Mouse (Mus musculus): ENCODE data around the gene Gucy2c. TPM values are rescaled to one million over a fixed set of nuclear protein-coding genes. Genes with fewer than 3 reads are reported as not detected.

Gene Gucy2c
- total RNA-seq, 2 experiments from 2014 or later, result not detected

- no peak for DNase-seq
- intact Hi-C loops (cut with DNase I), result loop anchor here (5.0 kb wide), 2 partner anchors 126 to 281 kb away; no protein-coding TSS in a partner anchor
Measured at GRCm38 (mm10) chr6:136743729-136744128, 37.8 kb downstream of the Gucy2c start.

GRCm38 (mm10) chr6:136742352-136743118 lies 39.0 kb downstream of the Gucy2c start:
- intact Hi-C loops (cut with DNase I), result loop anchor here (5.0 kb wide), 2 partner anchors 125 to 280 kb away; no protein-coding TSS in a partner anchor
- peak; percentile 38 to 77 for DNase-seq

- no peak for DNase-seq
- intact Hi-C loops (cut with DNase I), result loop anchor here (5.0 kb wide), 2 partner anchors 124 to 279 kb away; no protein-coding TSS in a partner anchor
Measured at GRCm38 (mm10) chr6:136741281-136741680, 40.3 kb downstream of the Gucy2c start.

GRCm38 (mm10) chr6:136735766-136736165 lies 45.8 kb downstream of the Gucy2c start:
- intact Hi-C loops (cut with DNase I), result no loop called here

GRCm38 (mm10) chr6:136728144-136728543 lies 53.4 kb downstream of the Gucy2c start:
- no peak for DNase-seq
- intact Hi-C loops (cut with DNase I), result no loop called here

More at GRCm38 (mm10) chr6:136735766-136736165, 45.8 kb downstream of the Gucy2c start:
- no peak for DNase-seq

GRCm38 (mm10) chr6:136723171-136723570 lies 58.4 kb downstream of the Gucy2c start:
- intact Hi-C loops (cut with DNase I), result loop anchor here (5.0 kb wide), 1 partner anchor 301 kb away; no protein-coding TSS in a partner anchor
- no peak for DNase-seq

GRCm38 (mm10) chr6:136722565-136722964 lies 59.0 kb downstream of the Gucy2c start:
- intact Hi-C loops (cut with DNase I), result loop anchor here (5.0 kb wide), 1 partner anchor 300 kb away; no protein-coding TSS in a partner anchor
- no peak for DNase-seq

- peak; percentile 34 to 46 for DNase-seq
- intact Hi-C loops (cut with DNase I), result loop anchor here (2.0 to 5.0 kb wide), 2 partner anchors 101 to 300 kb away; no protein-coding TSS in a partner anchor
Measured at GRCm38 (mm10) chr6:136721925-136722324, 59.6 kb downstream of the Gucy2c start.

GRCm38 (mm10) chr6:136720436-136720835 lies 61.1 kb downstream of the Gucy2c start:
- intact Hi-C loops (cut with DNase I), result loop anchor here (2.0 to 5.0 kb wide), 2 partner anchors 100 to 298 kb away; no protein-coding TSS in a partner anchor
- DNase-seq, result no peak

- intact Hi-C loops (cut with DNase I), result no loop called here
- DNase-seq, result no peak
Measured at GRCm38 (mm10) chr6:136715881-136716431, 65.6 kb downstream of the Gucy2c start.

- intact Hi-C loops (cut with DNase I), result no loop called here
- no peak for DNase-seq
Measured at GRCm38 (mm10) chr6:136714097-136714496, 67.5 kb downstream of the Gucy2c start.

DNA sequence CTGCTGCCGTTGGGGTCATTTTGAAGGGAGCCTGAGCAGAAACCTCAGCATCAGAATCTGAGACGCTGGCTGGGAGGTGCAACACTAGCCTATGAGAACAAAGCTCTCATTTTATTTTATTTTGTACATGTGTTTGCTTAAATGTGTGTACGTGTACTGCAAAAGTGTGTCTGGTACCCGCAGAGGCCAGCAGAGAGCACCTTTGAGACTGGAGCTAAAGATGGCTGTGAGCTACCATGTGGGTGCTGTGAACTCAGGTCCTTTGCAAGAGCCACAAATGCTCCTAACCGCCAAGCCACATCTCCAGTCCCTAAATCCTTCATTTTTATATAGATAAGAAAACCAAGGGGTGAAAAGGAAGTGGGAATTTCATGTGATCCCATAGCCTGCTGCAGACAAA lies 71.2 kb downstream of the Gucy2c start:
- intact Hi-C loops (cut with DNase I), result no loop called here
- no peak for DNase-seq

GRCm38 (mm10) chr6:136708597-136708996 lies 73.0 kb downstream of the Gucy2c start:
- intact Hi-C loops (cut with DNase I), result no loop called here
- DNase-seq, result no peak

DNA sequence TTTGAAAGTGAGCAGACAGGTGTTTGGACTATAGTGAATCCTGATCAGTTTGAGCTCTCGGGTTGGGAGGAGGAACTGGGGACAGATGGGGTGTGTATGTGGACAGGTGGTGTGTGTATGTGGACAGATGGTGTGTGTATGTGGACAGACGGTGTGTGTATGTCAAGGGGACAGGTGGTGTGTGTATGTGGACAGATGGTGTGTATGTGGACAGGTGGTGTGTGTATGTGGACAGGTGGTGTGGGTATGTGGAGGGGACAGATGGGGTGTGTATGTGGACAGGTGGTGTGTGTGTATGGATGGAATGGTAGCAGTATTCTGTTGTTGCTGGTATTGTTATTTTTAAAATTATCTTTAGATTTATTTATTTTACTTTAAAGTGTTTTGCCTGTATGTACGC lies 79.7 kb downstream of the Gucy2c start:
- intact Hi-C loops (cut with DNase I), result no loop called here
- DNase-seq, result no peak

- no peak for DNase-seq
- intact Hi-C loops (cut with DNase I), result no loop called here
Measured at GRCm38 (mm10) chr6:136701185-136701584, 80.4 kb downstream of the Gucy2c start.

DNA sequence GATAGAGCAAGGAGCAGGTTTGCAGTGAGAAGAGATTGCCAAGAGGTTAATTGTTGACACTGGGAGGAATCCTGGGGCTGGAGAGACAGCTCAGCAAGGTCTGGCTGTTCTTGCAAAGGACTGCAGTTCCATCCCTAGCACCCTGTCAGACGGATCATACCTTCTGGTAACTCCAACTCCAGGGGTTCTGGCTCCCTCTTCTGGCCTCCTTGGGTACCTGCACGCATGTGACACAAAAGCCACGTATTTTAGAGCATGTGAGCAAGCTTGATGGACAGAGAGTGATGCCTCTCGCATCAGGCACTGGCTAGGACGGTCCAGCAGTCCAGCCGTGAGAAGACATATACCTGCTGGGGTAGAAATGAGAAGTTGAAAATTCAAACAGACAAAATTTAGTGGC lies 90.3 kb downstream of the Gucy2c start:
- intact Hi-C loops (cut with DNase I), result no loop called here
- DNase-seq, result no peak

DNA sequence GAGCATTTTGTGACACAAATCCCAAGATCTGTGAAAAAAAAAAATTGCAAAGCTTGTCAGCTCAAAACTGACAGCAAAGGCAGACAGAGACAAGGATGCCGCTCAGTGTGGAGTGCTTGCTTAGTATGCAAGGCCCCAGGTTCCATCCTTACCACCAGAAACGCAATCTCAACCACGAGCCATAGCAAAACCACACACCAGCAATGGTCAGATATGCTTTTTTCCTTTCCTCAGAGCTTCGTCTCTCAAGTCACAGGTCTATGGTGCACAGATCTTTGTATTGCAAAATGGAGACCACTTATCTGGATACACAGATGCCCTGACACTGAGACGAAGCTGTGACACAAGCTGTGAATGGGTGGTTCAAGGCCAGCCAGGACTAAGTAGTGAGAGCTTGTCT lies 91.0 kb downstream of the Gucy2c start:
- no peak for DNase-seq
- intact Hi-C loops (cut with DNase I), result no loop called here

GRCm38 (mm10) chr6:136689790-136690413 lies 91.7 kb downstream of the Gucy2c start:
- no peak for DNase-seq
- intact Hi-C loops (cut with DNase I), result no loop called here

GRCm38 (mm10) chr6:136685433-136685832 lies 96.1 kb downstream of the Gucy2c start:
- intact Hi-C loops (cut with DNase I), result no loop called here

GRCm38 (mm10) chr6:136683410-136684334 lies 97.9 kb downstream of the Gucy2c start:
- intact Hi-C loops (cut with DNase I), result no loop called here

More at GRCm38 (mm10) chr6:136685433-136685832, 96.1 kb downstream of the Gucy2c start:
- no peak for DNase-seq

More at GRCm38 (mm10) chr6:136683410-136684334, 97.9 kb downstream of the Gucy2c start:
- no peak for DNase-seq

Measured in gastrocnemius, postnatal 36 days (tissue).